Mouse (Mus musculus): ENCODE data around the gene Sash1. TPM values are rescaled to one million over a fixed set of nuclear protein-coding genes. Genes with fewer than 3 reads are reported as not detected.

The Sash1 gene
- polyA plus RNA-seq, 1 experiment from 2014 or later, result 4.5 TPM

DNA sequence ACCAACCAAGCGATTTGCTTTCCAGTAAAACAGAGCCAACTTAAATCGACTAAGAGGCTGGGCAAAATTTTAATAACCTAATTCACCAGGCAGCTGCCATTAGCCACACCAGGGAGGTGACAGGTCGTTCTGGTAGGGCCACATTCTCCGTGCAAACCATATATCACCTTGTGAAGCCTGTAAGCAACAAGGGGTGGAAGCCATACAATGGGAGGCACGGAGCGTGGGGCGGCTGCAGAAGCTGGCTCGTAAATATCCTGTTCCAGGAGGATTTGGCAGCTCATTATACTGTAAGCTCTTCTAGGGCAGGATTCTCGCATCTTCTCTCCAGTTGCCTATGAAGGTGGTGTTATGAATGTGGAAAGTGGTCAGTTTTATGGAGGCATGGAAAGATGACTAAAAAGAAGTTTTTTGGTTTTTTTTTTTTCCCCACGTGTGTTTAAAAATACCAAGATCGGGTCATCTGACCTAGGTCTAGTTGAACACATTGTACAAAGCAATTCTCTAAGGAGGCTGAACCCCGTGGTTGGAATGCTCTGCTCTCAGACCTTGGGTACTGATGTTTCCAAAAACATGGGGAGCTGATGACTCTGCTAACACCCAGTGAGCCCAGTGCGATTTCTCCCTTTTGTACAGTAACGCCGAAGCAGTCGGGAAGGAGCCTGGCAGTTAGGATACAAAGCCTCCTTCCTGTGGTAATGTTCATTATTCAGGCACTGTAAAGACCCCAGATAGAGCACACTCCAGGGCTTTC lies 24.5 kb upstream of the Sash1 start:
- no peaks in the 10 kb centered on the region for H3K27me3 ChIP-seq (ENCODE audit: control insufficient read depth, insufficient read depth, low read length)
- DNase-seq (ENCODE audit: low spot score) (peak; percentile 36), ATAC-seq (ENCODE audit: insufficient read depth, low FRiP score, low TSS enrichment) (peak; percentile 68; the same call in 1 of the 2 replicates)
- H3K4me2 ChIP-seq (ENCODE audit: low read depth), result no peak overlapping the region
- H3K4me1 ChIP-seq (ENCODE audit: control insufficient read depth, insufficient read depth, low read length), result no peaks in the 10 kb centered on the region
- no peaks in the 10 kb centered on the region for H3K9me3 ChIP-seq (ENCODE audit: control insufficient read depth, low read length)
- no peak overlapping the region for H3K4me3 ChIP-seq (ENCODE audit: low read depth, low read length)
- H3K9ac ChIP-seq (ENCODE audit: low read length), result no peak overlapping the region
- H3K27ac ChIP-seq (ENCODE audit: low read depth, low read length), result no peak overlapping the region
- WGBS, result 51% methylated on average over 16 of the region's 16 CpGs
- H3K36me3 ChIP-seq (ENCODE audit: control insufficient read depth, insufficient read depth, low read length), result no peaks in the 10 kb centered on the region

DNA sequence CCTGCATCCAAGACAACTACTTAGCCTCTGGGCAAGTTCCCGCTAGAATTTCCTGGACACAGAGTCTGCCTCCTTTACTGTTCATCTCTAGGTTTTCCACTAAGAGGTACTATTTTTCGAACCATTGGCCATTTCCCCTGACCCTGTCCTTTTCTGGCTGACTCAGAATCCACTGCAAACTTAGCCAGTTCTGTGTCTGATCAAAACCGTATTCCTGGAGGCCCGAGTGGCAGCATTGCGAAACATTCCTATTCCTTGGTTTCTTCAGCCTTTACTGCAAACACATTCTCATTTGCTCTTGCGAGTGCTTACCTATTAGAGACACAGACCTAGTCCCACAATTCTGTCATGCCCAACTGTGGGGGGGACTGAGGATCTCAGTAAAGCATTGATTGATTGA lies 17.2 kb upstream of the Sash1 start:
- 92% methylated on average over 6 of the region's 6 CpGs for WGBS
- no peak for ATAC-seq (ENCODE audit: insufficient read depth, low FRiP score, low TSS enrichment)
- H3K9me3 ChIP-seq (ENCODE audit: control insufficient read depth, low read length), result no peaks in the 10 kb centered on the region

DNA sequence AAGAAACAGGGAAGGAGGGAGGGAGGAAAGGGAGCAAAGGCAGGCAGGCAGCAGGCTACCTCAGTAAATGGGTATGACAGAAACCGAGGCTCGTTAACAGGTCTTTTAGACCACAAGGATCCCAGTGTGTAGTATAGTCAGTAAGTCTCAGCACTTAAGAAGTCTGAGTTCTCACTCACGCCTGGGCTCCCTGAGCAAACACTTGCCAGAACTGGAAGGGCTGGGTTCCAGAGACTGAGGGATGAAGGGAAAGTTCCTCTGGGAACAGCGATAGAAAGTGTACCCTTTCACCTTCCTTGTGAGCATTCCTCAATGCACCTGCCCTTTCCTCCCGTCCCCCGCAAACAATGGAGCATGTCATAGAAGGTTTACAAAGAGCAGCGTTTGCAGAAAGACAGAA lies 16.5 kb upstream of the Sash1 start:
- no peaks in the 10 kb centered on the region for H3K36me3 ChIP-seq (ENCODE audit: control insufficient read depth, insufficient read depth, low read length)
- H3K4me2 ChIP-seq (ENCODE audit: low read depth), result no peak overlapping the region
- WGBS, result 89% methylated on average over 7 of the region's 7 CpGs
- DNase-seq (ENCODE audit: low spot score) (no peak), ATAC-seq (ENCODE audit: insufficient read depth, low FRiP score, low TSS enrichment) (no peak)
- H3K4me3 ChIP-seq (ENCODE audit: low read depth, low read length), result no peak overlapping the region
- H3K27me3 ChIP-seq (ENCODE audit: control insufficient read depth, insufficient read depth, low read length), result no peaks in the 10 kb centered on the region
- no peak overlapping the region for H3K27ac ChIP-seq (ENCODE audit: low read depth, low read length)
- H3K9ac ChIP-seq (ENCODE audit: low read length), result no peak overlapping the region
- H3K4me1 ChIP-seq (ENCODE audit: control insufficient read depth, insufficient read depth, low read length), result no peaks in the 10 kb centered on the region
- no peaks in the 10 kb centered on the region for H3K9me3 ChIP-seq (ENCODE audit: control insufficient read depth, low read length)

More for the DNA sequence above, 17.2 kb upstream of the Sash1 start:
- Histone ChIP-seq H3K27ac (ENCODE audit: low read depth, low read length) (no peak overlapping the region), H3K4me1 (ENCODE audit: control insufficient read depth, insufficient read depth, low read length) (no peaks in the 10 kb centered on the region), H3K27me3 (ENCODE audit: control insufficient read depth, insufficient read depth, low read length) (no peaks in the 10 kb centered on the region), H3K36me3 (ENCODE audit: control insufficient read depth, insufficient read depth, low read length) (no peaks in the 10 kb centered on the region), H3K4me3 (ENCODE audit: low read depth, low read length) (no peak overlapping the region), H3K4me2 (ENCODE audit: low read depth) (no peak overlapping the region), H3K9ac (ENCODE audit: low read length) (no peak overlapping the region)
- no peak for DNase-seq (ENCODE audit: low spot score)

DNA sequence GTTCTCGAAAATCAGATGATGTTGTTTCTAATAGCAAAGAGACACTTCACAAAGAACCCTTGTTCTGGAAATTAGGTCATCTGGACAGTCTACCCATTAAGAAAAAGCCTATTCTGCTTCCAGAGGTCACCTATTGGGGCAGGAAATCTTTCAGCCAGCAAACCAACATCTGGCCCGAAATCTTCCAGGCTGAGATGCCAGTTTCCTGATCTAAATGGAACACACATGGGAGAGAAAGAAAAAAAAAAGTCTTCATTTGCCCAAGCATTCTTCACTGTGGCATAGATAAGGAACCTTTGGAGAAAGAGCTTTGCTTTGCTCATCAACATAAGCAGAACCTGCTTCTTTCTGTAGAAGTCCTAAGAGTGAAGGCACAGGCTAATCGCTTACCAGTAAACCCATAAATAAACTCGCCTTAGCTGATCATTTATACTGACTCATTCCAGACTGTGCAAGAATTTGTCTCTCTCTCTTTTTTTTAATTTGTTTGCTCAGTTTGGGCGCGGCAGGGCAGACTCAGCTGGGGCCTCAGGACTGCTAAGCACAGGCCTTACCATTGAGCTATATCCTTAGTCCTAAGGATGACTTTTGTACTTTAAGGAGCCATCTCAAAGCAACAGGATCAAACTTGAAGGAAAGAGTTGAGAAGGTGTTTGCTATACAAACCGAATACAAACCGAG lies 13.1 kb upstream of the Sash1 start:
- Histone ChIP-seq H3K36me3 (ENCODE audit: control insufficient read depth, insufficient read depth, low read length) (no peaks in the 10 kb centered on the region), H3K27me3 (ENCODE audit: control insufficient read depth, insufficient read depth, low read length) (no peaks in the 10 kb centered on the region), H3K4me2 (ENCODE audit: low read depth) (no peak overlapping the region), H3K27ac (ENCODE audit: low read depth, low read length) (no peak overlapping the region), H3K4me3 (ENCODE audit: low read depth, low read length) (no peak overlapping the region), H3K4me1 (ENCODE audit: control insufficient read depth, insufficient read depth, low read length) (no peaks in the 10 kb centered on the region), H3K9me3 (ENCODE audit: control insufficient read depth, low read length) (no peaks in the 10 kb centered on the region), H3K9ac (ENCODE audit: low read length) (no peak overlapping the region)
- no peak for ATAC-seq (ENCODE audit: insufficient read depth, low FRiP score, low TSS enrichment)
- WGBS, result 78% methylated on average over 8 of the region's 8 CpGs
- no peak for DNase-seq (ENCODE audit: low spot score)

DNA sequence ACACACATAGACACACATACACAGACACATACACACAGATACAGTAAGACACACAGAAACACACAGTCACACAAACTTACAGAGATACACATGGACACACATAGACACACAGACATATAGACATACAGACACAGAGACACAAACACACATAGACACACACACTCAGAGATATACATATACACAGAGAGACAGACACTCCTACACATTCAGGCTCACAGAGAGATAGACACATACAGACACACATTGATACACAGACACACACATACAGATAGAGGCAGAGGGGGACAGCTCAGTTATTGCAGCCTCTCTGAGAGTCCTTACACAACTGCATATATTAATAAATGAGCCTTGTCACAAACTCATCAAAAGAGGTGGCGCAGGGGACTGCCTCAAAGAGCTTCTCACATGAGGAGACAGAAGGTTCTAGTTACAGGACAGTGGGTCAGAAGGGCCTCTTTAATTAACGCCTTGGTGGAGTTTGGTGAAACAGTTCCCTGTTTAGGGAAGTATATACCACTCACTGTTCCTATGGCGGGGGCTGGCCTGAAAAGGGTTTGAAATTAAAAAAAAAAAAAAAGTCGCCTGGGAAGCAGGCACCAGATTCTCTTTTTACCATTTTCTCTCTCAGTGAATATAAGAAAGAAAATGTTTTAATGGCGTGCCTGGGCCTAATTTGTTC lies 12.4 kb upstream of the Sash1 start:
- no peak overlapping the region for H3K4me3 ChIP-seq (ENCODE audit: low read depth, low read length)
- WGBS, result 63% methylated on average over 5 of the region's 5 CpGs
- H3K4me1 ChIP-seq (ENCODE audit: control insufficient read depth, insufficient read depth, low read length), result no peaks in the 10 kb centered on the region
- no peak overlapping the region for H3K27ac ChIP-seq (ENCODE audit: low read depth, low read length)
- no peaks in the 10 kb centered on the region for H3K27me3 ChIP-seq (ENCODE audit: control insufficient read depth, insufficient read depth, low read length)
- H3K9me3 ChIP-seq (ENCODE audit: control insufficient read depth, low read length), result no peaks in the 10 kb centered on the region
- H3K4me2 ChIP-seq (ENCODE audit: low read depth), result no peak overlapping the region
- no peaks in the 10 kb centered on the region for H3K36me3 ChIP-seq (ENCODE audit: control insufficient read depth, insufficient read depth, low read length)
- no peak for ATAC-seq (ENCODE audit: insufficient read depth, low FRiP score, low TSS enrichment)
- H3K9ac ChIP-seq (ENCODE audit: low read length), result no peak overlapping the region
- no peak for DNase-seq (ENCODE audit: low spot score)

DNA sequence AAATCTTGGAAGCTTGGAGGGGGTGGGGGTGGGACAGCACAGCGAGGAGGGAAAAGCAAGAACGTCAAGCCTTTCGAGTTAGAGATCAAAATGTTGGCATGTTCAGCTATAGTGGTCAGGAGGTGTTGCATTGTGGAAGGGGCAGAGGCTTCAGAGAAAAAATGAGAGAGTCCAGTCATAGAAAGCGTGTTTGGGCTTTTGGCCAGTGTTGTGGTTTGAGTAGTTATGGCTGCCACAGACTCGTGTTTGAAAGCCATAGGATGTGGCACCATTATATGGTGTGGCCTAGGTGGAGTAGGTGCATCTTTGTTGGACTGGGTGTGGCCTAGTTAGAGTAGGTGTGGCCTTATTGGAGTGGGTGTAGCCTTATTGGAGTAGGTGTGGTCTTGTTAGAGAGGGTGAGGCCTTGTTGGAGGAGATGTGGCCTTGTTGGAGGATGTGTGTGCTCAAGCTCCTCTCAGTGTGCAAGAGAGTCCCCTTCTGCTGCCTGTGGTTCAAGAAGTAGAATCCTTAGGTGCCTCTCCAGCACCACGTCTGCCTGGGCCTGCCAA lies 9.2 kb upstream of the Sash1 start:
- Histone ChIP-seq H3K4me2 (ENCODE audit: low read depth) (no peak overlapping the region), H3K4me1 (ENCODE audit: control insufficient read depth, insufficient read depth, low read length) (no peaks in the 10 kb centered on the region), H3K9me3 (ENCODE audit: control insufficient read depth, low read length) (no peaks in the 10 kb centered on the region), H3K9ac (ENCODE audit: low read length) (no peak overlapping the region), H3K27ac (ENCODE audit: low read depth, low read length) (no peak overlapping the region), H3K36me3 (ENCODE audit: control insufficient read depth, insufficient read depth, low read length) (no peaks in the 10 kb centered on the region), H3K4me3 (ENCODE audit: low read depth, low read length) (no peak overlapping the region), H3K27me3 (ENCODE audit: control insufficient read depth, insufficient read depth, low read length) (no peaks in the 10 kb centered on the region)
- ATAC-seq (ENCODE audit: insufficient read depth, low FRiP score, low TSS enrichment), result no peak
- 85% methylated on average over 6 of the region's 6 CpGs for WGBS
- no peak for DNase-seq (ENCODE audit: low spot score)

DNA sequence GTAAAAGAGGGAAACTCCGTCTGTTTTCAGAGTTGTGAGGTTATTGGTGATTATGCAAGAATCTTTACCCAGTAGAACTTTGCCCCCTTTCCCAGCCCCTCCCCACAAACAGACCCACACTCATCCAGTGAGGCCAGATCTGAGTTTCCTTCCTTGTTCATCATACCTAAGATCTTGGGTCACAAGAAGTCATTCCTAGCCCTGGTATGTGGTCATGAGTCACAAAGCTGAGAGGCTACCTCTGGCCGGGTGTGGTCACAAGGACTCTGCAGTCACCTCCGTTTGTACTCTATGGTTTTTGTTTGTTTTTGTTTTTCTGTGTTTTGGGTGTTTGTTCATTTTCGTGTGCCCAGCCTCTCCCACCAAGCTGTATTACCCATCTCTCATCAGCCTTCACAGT lies 4.6 kb upstream of the Sash1 start:
- Histone ChIP-seq H3K27ac (ENCODE audit: low read depth, low read length) (no peak overlapping the region), H3K9ac (ENCODE audit: low read length) (no peak overlapping the region), H3K27me3 (ENCODE audit: control insufficient read depth, insufficient read depth, low read length) (no peaks in the 10 kb centered on the region), H3K9me3 (ENCODE audit: control insufficient read depth, low read length) (no peaks in the 10 kb centered on the region), H3K36me3 (ENCODE audit: control insufficient read depth, insufficient read depth, low read length) (no peaks in the 10 kb centered on the region), H3K4me1 (ENCODE audit: control insufficient read depth, insufficient read depth, low read length) (no peaks in the 10 kb centered on the region), H3K4me3 (ENCODE audit: low read depth, low read length) (no peak overlapping the region), H3K4me2 (ENCODE audit: low read depth) (no peak overlapping the region)
- no peak for DNase-seq (ENCODE audit: low spot score)
- ATAC-seq (ENCODE audit: insufficient read depth, low FRiP score, low TSS enrichment), result no peak
- WGBS, result 84% methylated on average over 4 of the region's 4 CpGs

DNA sequence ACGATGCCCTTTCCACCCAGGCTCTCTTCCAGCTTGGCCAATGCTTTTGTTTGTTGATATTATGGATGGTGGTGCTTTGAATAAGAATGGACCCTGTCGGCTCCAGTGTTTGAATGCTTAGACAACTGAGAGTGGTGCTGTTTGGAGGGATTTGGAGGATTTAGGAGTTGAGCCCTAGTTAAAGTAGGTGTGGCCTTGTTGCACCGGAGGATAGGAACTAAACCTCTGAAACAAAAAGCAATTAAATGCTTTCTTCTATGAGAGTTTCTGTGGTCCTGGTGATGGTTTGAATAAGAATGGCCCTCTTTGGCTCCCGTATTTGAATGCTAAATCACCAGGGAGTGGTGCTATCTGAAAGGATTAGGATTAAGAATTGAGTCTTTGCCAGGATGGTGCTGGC lies 3.5 kb upstream of the Sash1 start:
- Histone ChIP-seq H3K36me3 (ENCODE audit: control insufficient read depth, insufficient read depth, low read length) (no peaks in the 10 kb centered on the region), H3K27me3 (ENCODE audit: control insufficient read depth, insufficient read depth, low read length) (no peaks in the 10 kb centered on the region), H3K4me2 (ENCODE audit: low read depth) (no peak overlapping the region), H3K27ac (ENCODE audit: low read depth, low read length) (no peak overlapping the region), H3K4me1 (ENCODE audit: control insufficient read depth, insufficient read depth, low read length) (peaks cover 4% of the 10 kb centered on the region), H3K9ac (ENCODE audit: low read length) (no peak overlapping the region), H3K4me3 (ENCODE audit: low read depth, low read length) (no peak overlapping the region), H3K9me3 (ENCODE audit: control insufficient read depth, low read length) (no peaks in the 10 kb centered on the region)
- WGBS, result 39% methylated on average over 4 of the region's 4 CpGs
- no peak for ATAC-seq (ENCODE audit: insufficient read depth, low FRiP score, low TSS enrichment)
- DNase-seq (ENCODE audit: low spot score), result no peak
